Mouse (Mus musculus) limb, embryonic 15.5 days (tissue): Measurements from ENCODE around the gene Zfp248. TPM values are rescaled to one million over a fixed set of nuclear protein-coding genes. Genes with fewer than 3 reads are reported as not detected.

ENCODE experiments used
- ATAC-seq: fragments of 200-750 bp; cut with Nextera tagmentation; 2 replicates; pipeline ENCODE4 v1.8.0; 2017; ENCODE audit warnings: low read depth, moderate TSS enrichment; ENCODE audit not compliant: insufficient number of reproducible peaks, low FRiP score, low TSS enrichment
- H3K27ac ChIP-seq: fragments of 300-500 bp; sonication (generic); 2 replicates; pipeline ENCODE4 v1.5.1; 2015; ENCODE audit warnings: moderate library complexity, mild to moderate bottlenecking, inconsistent platforms
- H3K27me3 ChIP-seq: fragments of 300-500 bp; sonication (generic); 2 replicates; pipeline ENCODE4 v1.6.1; 2015; ENCODE audit warnings: inconsistent platforms
- H3K36me3 ChIP-seq: fragments of 300-500 bp; sonication (generic); 2 replicates; pipeline ENCODE4 v1.6.1; 2015; ENCODE audit warnings: inconsistent platforms
- H3K4me1 ChIP-seq: fragments of 300-500 bp; sonication (generic); 2 replicates; pipeline ENCODE4 v1.6.1; 2015; ENCODE audit warnings: inconsistent platforms
- H3K4me2 ChIP-seq: fragments of 300-500 bp; sonication (generic); 2 replicates; pipeline ENCODE4 v1.6.1; 2015; ENCODE audit warnings: mild to moderate bottlenecking, inconsistent platforms
- H3K4me3 ChIP-seq: fragments of 300-500 bp; sonication (generic); 2 replicates; pipeline ENCODE4 v1.5.1; 2015; ENCODE audit warnings: mild to moderate bottlenecking, inconsistent platforms
- H3K9ac ChIP-seq: fragments of 300-500 bp; sonication (generic); 2 replicates; pipeline ENCODE4 v1.6.1; 2015; ENCODE audit warnings: inconsistent platforms
- H3K9me3 ChIP-seq: fragments of 300-500 bp; sonication (generic); 2 replicates; pipeline ENCODE4 v1.6.1; 2016; ENCODE audit warnings: inconsistent platforms
- WGBS: fragments of 180-500 bp; shearing (Covaris S2); methylation state at CpG from one replicate; pipeline ENCODE4 v1.1.7; 2015; 5-methylcytosine and 5-hydroxymethylcytosine counted together
- polyA plus RNA-seq: library from polyadenylated mRNA; unstranded; fragments of >200 nt; fragmentation: Nextera tagmentation; extraction: Ambion mirVana; gene quantifications from 2 replicates; pipeline ENCODE4 v1.2.1, GENCODE M21; 2015

Zfp248 gene
- 8.2 and 9.3 TPM in 2 replicates for polyA plus RNA-seq

DNA sequence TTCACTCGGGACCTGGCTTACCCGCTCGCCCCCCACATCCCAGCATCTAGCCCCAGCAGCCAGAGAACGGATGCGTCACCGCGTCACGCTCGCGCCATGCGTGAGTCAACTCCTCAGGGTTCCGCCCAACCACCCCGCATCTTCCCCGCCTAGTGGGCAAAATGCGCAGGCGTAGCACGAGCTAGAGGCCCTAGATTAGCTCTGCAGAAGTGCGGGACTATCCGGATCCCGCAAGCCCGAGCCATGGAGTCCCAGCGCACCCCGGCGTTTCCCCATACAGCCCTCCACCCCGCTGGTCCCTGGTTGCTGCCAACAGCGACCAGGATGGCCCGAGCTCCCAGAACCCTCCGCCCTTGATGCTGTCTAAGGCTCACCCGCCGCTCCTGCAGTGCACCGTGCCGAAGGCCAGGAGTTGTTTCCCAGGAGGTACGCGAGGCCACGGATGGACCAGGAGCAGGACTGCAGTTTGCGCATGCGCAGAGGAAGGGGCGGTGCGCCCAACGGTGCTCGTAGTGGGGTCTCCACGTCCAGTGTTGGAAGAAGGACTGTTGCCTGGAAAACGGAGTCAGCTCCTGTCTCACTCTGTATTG, at the start of gene Zfp248:
Zfp248 (minus strand) TSS at position 487 of the 590 bp plus-strand sequence.
- WGBS = under 1% methylated on average over 43 of the region's 43 CpGs
- Histone ChIP-seq H3K4me1 (peaks cover 16% of the 10 kb centered on the region), H3K27ac (peak within 1 kb of the TSS; percentile 97), H3K4me3 (peak within 1 kb of the TSS; percentile 79), H3K36me3 (no peaks in the 10 kb centered on the region; the same call in 1 of the 2 replicates), H3K4me2 (peak within 1 kb of the TSS; percentile 69), H3K9ac (peak within 1 kb of the TSS; percentile 95), H3K27me3 (no peaks in the 10 kb centered on the region), H3K9me3 (no peaks in the 10 kb centered on the region)
- ATAC-seq = peak; percentile 90

DNA sequence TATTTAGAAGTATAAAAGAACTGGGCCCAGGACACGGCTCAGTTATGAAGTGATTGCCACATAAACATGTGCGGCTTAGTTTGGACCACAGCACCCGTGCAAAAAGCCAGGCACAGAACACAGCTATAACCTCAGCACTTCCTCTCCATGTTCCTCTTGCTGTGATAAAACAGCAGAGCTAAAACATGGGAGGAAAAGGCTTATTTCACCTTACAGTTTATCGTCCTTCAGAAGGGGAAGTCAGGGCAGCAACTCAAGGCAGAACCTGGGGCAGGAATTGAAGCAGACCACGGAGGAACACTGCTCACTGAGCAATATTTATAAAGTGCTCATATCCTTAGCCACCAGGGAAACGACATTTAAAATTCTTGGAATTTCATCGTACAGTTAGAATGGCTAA, 43.7 kb upstream of the Zfp248 start:
- no peak overlapping the region for H3K27ac ChIP-seq
- peaks cover 24% of the 10 kb centered on the region for H3K36me3 ChIP-seq
- H3K4me3 ChIP-seq = no peak overlapping the region
- H3K9me3 ChIP-seq = no peaks in the 10 kb centered on the region
- WGBS = 78% methylated on average over 7 of the region's 7 CpGs
- ATAC-seq = no peak
- H3K4me2 ChIP-seq = no peak overlapping the region
- no peaks in the 10 kb centered on the region for H3K27me3 ChIP-seq
- H3K9ac ChIP-seq = no peak overlapping the region
- H3K4me1 ChIP-seq = no peaks in the 10 kb centered on the region

DNA sequence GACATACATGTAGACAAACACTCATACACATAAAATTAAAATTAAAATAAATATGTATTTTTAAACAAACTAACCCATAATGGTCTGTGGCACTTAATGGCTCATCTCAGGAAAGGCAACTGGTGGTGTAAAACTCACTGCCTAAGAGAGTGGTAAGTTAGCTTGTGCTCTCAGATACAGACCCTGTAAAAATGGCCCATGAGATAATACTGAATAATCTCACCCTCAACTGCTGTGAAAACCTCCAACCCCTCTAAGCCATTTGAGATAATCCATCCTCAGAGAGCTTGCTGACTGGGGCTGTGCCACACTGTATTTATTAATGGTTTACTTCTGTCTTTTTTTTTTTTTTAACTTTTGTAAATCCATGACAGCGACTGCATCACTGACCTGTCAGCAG, 26.8 kb upstream of the Zfp248 start:
- peaks cover 3% of the 10 kb centered on the region; the same call in 1 of the 2 replicates for H3K4me1 ChIP-seq
- no peaks in the 10 kb centered on the region for H3K9me3 ChIP-seq
- WGBS = 87% methylated on average over 1 of the region's 1 CpGs
- H3K27ac ChIP-seq = no peak overlapping the region
- no peak for ATAC-seq
- H3K36me3 ChIP-seq = no peaks in the 10 kb centered on the region
- no peaks in the 10 kb centered on the region for H3K27me3 ChIP-seq
- H3K4me2 ChIP-seq = no peak overlapping the region
- H3K4me3 ChIP-seq = no peak overlapping the region
- no peak overlapping the region for H3K9ac ChIP-seq

DNA sequence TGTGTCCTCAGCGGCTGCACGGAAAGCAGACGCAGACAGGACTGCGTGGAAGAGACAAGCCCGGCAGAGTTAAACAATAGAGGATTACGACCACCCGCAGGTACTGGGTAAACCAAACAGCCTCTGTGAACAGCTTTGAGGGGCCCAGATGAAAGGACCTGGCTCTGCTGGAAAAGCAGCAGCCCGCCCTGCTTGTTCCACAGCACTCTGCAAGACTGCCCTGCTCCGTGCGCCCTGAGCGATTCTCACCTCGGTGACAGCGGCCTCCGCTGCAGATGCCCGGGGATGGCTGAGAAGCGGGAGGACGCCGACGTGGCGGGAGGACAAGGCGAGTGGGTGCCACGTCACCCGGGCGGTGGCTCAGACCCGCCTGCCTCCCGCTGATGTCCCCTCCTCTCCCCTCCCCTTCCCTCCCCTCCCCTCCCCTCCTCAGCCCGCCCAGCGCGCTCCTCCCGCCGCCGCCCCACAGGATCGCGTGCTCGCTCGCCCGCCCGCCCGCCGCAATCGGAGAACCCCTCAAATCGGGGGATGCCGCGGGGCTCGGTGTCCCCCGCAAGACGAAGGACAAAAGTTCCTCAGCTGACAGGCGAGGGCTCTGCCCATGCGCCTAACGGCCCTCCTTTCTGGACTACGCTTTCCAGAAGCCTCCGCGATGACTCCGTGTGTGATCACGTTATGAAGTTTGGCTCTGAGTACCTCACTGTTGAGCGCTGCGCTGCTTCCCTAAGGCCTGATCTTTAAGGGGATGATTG, 23.8 kb upstream of the Zfp248 start, which contains the start of gene Zfp9:
Zfp9 (minus strand) TSS at position 364 of the 752 bp plus-strand sequence.
- WGBS = under 1% methylated on average over 53 of the region's 57 CpGs
- peak within 1 kb of the TSS; percentile 94 for H3K27ac ChIP-seq

DNA sequence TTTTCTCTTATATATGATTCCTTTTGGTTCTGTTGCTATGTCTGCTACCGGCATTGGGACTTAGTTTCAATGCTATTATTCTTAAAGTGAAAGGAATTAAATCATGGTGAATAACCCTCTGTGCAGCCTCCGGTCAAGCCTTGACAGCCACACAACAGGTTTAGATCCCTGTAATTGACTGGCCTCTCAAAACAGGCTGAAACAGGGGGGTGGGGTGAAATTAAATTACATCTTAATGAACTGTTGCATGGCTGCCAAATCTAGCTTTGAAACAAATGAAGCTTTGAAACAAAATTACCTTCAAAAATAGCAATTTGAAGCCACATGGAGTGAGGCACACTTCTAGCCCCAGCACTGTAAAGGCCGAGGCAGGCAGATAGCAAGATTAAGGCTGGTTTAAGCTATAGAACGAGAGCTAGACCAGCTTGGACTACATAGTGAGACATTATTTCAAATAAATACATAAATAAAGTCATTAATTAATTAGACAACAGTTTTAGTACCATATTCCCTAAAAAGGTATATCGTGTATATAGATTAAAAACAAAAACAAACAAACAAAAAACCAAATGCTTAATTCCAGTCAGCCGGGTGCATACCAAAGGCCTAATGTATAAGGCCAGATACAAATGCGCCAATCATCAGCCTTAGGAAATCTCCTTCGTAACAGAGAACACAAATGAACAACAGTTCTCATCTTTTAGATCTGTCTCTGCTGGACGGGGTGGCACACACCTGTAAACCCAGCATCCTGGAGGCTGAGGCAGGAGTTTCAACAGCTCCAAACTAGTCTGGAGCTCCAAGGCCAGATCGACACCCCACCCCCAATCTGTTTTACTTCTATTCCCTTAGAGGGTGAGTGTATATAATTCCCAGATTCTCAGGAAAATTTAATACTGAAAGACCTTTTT, 22.8 kb upstream of the Zfp248 start:
- peaks cover 15% of the 10 kb centered on the region for H3K36me3 ChIP-seq
- peak overlapping the region; percentile 94 for H3K27ac ChIP-seq
- H3K9ac ChIP-seq = peak overlapping the region; percentile 75
- H3K4me1 ChIP-seq = peaks cover 9% of the 10 kb centered on the region; the same call in 1 of the 2 replicates
- no peaks in the 10 kb centered on the region for H3K27me3 ChIP-seq
- 19% methylated on average over 10 of the region's 10 CpGs for WGBS
- peak overlapping the region; percentile 66 for H3K4me3 ChIP-seq
- no peak for ATAC-seq
- no peaks in the 10 kb centered on the region for H3K9me3 ChIP-seq
- H3K4me2 ChIP-seq = peak overlapping the region; percentile 50

More for the DNA sequence above, 23.8 kb upstream of the Zfp248 start, which contains the start of gene Zfp9:
- H3K27me3 ChIP-seq = no peaks in the 10 kb centered on the region
- no peaks in the 10 kb centered on the region for H3K9me3 ChIP-seq
- H3K36me3 ChIP-seq = peaks cover 13% of the 10 kb centered on the region
- peak within 1 kb of the TSS; percentile 75 for H3K9ac ChIP-seq
- peak within 1 kb of the TSS; percentile 50 for H3K4me2 ChIP-seq
- H3K4me1 ChIP-seq = peaks cover 9% of the 10 kb centered on the region; the same call in 1 of the 2 replicates
- H3K4me3 ChIP-seq = peak within 1 kb of the TSS; percentile 66
- ATAC-seq = peak; percentile 90

DNA sequence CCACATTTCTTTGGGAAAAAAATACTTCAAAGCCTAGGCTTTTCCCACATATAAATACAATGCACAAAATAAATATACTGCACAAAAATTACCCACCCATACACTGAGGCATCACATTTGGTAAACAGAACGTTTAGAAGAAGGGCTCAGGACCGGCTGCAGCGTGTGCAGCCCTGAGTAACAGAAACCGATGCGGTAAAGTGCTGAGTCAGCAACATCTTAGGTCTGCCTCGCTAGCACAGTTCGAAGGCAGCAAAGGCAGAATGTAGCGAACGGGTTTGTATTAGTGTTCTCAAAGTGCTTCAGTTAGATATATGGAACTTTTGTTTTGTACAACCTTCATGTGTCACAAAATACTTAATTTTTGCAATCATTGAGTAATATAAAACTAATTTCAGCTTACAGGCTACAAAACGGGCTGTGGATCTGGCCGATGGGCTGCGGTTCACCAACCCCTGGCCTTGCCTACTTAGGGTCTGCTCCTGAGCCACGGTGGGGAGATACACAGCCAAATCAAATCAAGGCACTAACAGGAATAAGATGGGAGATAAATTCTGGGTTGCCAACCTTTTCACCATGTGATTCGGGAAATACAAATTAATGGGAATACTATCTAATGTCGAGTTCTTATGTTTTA, 6.9 kb upstream of the Zfp248 start:
- no peak overlapping the region for H3K4me2 ChIP-seq
- no peak for ATAC-seq
- no peaks in the 10 kb centered on the region for H3K9me3 ChIP-seq
- 86% methylated on average over 15 of the region's 15 CpGs for WGBS
- no peak overlapping the region for H3K4me3 ChIP-seq
- no peak overlapping the region for H3K27ac ChIP-seq
- H3K27me3 ChIP-seq = no peaks in the 10 kb centered on the region
- H3K9ac ChIP-seq = no peak overlapping the region
- peaks cover 47% of the 10 kb centered on the region for H3K36me3 ChIP-seq
- no peaks in the 10 kb centered on the region for H3K4me1 ChIP-seq

DNA sequence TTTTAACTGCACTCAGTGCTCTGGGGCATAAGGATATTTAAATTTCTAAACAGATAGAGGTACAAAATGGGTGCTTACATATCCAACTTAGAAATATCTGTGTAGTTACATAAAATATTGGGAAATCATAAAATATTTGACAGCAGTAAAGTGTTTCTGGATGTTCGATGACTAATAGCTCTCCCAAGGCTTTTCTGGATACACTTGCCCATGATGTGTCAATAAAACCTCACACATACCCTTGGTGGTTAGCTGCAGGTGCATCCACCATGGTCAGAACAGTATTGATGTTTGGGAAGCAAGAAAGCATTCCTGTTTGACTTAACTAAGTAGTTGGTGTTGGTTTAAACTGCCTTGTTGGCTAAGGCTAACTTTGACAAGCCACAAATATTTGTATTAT, 2.4 kb upstream of the Zfp248 start:
- 81% methylated on average over 1 of the region's 1 CpGs for WGBS
- peaks cover 12% of the 10 kb centered on the region for H3K36me3 ChIP-seq
- ATAC-seq = no peak
- H3K4me1 ChIP-seq = peaks cover 16% of the 10 kb centered on the region
- H3K4me3 ChIP-seq = no peak overlapping the region
- H3K9me3 ChIP-seq = no peaks in the 10 kb centered on the region
- H3K27ac ChIP-seq = no peak overlapping the region
- H3K4me2 ChIP-seq = no peak overlapping the region
- no peaks in the 10 kb centered on the region for H3K27me3 ChIP-seq
- H3K9ac ChIP-seq = no peak overlapping the region

DNA sequence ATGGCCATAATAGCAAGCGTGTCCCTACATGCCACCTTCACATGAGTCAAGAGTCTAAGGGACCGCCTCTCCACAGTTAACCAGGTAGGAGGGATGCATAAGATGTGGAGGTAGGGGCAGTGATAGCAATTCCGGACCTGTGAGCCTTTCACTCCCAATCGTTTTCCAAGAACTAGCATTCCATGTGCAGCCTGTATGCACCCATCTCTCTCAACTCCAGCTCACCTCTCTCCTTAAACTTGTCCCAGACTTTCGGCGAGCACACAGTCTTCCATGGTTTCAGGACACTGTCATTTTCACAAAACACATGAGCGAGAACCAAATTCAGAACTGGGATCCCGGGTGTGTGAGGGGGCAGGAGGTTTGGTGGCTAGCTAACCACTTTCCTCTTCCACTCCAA, 876 bp downstream of the Zfp248 start:
- peak overlapping the region; percentile 79 for H3K4me3 ChIP-seq
- WGBS = 23% methylated on average over 8 of the region's 8 CpGs

DNA sequence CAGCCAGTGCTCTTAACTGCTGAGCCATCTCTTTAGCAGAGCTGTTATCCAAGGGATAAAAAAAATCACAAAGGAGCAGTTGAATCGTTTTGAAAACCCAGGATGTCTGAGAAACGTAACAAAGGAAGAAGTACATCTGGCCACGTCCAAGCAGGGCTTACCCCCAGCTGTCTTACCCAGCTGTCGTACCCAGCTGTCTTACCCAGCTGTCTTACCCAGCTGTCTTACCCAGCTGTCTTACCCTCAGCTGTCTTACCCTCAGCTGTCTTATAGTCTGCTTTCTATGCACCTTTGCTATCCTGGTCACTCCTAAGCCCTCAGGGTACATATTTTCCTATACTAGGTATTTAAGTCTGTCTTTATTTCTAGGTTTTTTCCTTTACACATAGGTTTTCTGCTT, 23.8 kb downstream of the Zfp248 start:
- Histone ChIP-seq H3K9me3 (no peaks in the 10 kb centered on the region), H3K27ac (no peak overlapping the region), H3K4me1 (no peaks in the 10 kb centered on the region), H3K4me3 (no peak overlapping the region), H3K9ac (no peak overlapping the region), H3K4me2 (no peak overlapping the region), H3K27me3 (no peaks in the 10 kb centered on the region), H3K36me3 (peaks cover 45% of the 10 kb centered on the region)
- 79% methylated on average over 4 of the region's 4 CpGs for WGBS
- no peak for ATAC-seq

More for the DNA sequence above, 876 bp downstream of the Zfp248 start:
- ATAC-seq = no peak
- no peaks in the 10 kb centered on the region for H3K27me3 ChIP-seq
- peak overlapping the region; percentile 97; the same call in 1 of the 2 replicates for H3K27ac ChIP-seq
- H3K36me3 ChIP-seq = no peaks in the 10 kb centered on the region; the same call in 1 of the 2 replicates
- no peaks in the 10 kb centered on the region for H3K9me3 ChIP-seq
- peaks cover 16% of the 10 kb centered on the region for H3K4me1 ChIP-seq
- peak overlapping the region; percentile 95 for H3K9ac ChIP-seq
- H3K4me2 ChIP-seq = peak overlapping the region; percentile 69

DNA sequence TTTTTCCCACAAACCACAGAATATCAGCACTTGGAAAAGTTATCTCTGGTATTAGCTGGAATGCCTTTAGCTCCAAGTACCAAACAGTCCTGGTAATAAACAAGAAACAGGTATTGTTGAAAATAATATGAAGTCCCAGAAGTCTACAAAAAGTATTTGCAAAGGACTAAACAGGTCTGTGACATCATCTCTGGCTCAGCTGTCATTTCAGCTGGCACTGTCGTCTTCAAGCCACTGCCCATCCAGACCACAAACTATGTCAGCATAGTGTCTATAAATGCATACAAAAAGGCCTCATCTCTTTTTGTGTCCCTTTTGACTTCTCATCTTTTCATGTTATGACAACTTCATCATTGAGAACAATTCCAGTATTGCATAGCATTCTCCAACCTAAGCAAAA, 28.7 kb downstream of the Zfp248 start:
- Histone ChIP-seq H3K9ac (no peak overlapping the region), H3K4me1 (no peaks in the 10 kb centered on the region), H3K36me3 (peaks cover 39% of the 10 kb centered on the region), H3K9me3 (no peaks in the 10 kb centered on the region), H3K4me2 (no peak overlapping the region), H3K4me3 (no peak overlapping the region), H3K27me3 (no peaks in the 10 kb centered on the region), H3K27ac (no peak overlapping the region)
- WGBS = 90% methylated on average over 1 of the region's 1 CpGs
- no peak for ATAC-seq
